Mouse (Mus musculus): Measurements from ENCODE around the gene Nono. TPM values are rescaled to one million over a fixed set of nuclear protein-coding genes. Genes with fewer than 3 reads are reported as not detected.

The Nono gene
- polyA plus RNA-seq (2016; fragmentation: Nextera tagmentation; extraction: Ambion mirVana), result 502 and 525 TPM in 2 replicates

DNA sequence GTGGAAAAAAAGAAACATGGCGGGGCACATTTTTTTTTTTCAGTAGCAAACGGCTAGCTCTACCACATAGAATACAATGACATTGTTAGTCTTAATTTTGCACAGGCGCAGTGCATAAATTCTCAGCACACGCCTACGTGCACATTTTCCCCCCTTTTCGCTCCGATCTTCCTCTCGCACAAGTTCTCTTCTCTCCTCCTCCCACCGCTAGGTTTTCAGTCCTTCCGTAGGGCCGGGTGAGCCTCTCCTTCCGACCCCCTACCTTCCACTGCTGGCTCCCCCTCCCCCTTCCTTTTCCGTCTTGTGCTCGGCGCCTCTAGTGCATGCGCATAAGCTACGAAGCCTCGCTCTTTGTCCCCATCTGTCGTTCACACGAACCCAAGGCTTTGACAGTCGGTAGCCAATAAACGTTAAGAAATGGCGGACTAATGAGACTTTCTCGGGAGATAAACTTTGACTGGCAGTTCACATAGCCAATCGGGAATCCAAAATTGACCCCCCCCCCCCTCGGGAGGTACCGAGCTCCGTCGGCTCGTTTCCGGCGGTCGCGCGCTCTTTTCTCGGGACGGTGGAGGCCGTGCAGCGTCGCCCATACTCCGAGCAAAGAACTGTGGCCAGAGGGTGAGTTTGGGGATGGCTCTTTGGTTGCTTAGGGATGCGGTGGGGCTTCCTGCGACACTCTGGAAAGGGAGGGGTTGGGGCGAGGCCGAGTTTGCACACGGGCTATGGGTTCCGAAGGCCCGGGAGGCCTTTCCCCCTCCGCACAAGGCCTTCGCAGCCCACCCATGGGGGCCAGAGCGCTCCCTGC is at the start of gene Nono:
TSS of gene Nono (plus strand) at position 177 of the 808 bp plus-strand sequence.
- Histone ChIP-seq H3K9me3 (replicated peaks) (no peaks in the 10 kb centered on the region), H3K9ac (peak within 1 kb of the TSS; percentile 80), H3K4me1 (0 out of 2 replicates have a peak, but pooled peaks cover 3% of the 10 kb centered on the region), H3K4me2 (replicated peaks) (peak within 1 kb of the TSS; percentile 51), H3K27me3 (peaks cover 3% of the 10 kb centered on the region; the same call in 1 of the 2 replicates), H3K36me3 (no peaks in the 10 kb centered on the region; the same call in 1 of the 2 replicates), H3K4me3 (peak within 1 kb of the TSS; percentile 58), H3K27ac (peak within 1 kb of the TSS; percentile 93)
- 23% methylated on average over 51 of the region's 51 CpGs for WGBS
- peak; percentile 97 for ATAC-seq (ENCODE audit: low FRiP score)

DNA sequence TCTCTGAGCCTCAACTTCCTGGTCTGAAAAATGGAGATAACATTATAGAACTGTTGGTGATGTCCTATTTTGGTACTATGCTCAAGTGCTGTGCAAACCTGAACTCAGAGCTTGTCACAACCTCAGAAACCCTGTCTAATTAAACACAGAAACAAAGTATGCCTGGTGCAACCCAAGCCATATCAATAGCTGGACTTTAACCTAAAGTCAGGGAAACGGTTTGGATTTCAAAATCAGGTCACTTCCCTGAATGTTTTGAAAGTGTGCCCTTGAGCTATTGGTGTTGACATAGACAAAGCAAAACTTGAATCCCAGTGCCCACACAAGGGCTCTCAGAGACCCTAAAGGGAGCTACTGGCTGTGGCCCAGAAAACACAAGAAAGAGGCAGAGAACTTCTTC is 49.4 kb upstream of the Nono start:
- no peak overlapping the region for H3K4me2 ChIP-seq (replicated peaks)
- H3K4me1 ChIP-seq, result no peaks in the 10 kb centered on the region
- no peaks in the 10 kb centered on the region for H3K36me3 ChIP-seq
- H3K4me3 ChIP-seq, result no peak overlapping the region
- peaks cover 42% of the 10 kb centered on the region for H3K27me3 ChIP-seq
- no peak overlapping the region for H3K9ac ChIP-seq
- WGBS, result 52% methylated on average over 1 of the region's 1 CpGs
- no peak overlapping the region for H3K27ac ChIP-seq
- no peaks in the 10 kb centered on the region for H3K9me3 ChIP-seq (replicated peaks)
- ATAC-seq (ENCODE audit: low FRiP score), result no peak

DNA sequence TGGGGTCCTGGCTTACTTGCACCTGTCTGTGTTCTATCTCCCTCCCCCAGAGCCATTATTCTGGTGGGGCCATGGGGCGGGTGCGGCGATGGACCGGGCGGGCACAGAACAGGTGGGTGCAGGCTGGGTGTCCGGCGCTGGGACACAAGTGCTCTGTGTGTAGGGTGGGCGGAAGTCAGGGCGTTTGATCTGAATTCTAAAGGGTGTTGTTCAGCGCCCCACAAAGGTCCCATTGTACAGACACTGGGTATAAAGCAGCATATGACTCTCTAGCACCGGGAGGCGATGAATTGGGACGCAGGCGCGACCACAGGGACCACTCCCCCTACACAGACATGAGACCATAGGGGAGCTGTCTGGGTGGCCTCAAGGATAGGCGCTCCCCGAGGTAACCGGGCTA is 45.7 kb upstream of the Nono start:
- Histone ChIP-seq H3K27me3 (peaks cover 71% of the 10 kb centered on the region), H3K9me3 (replicated peaks) (no peaks in the 10 kb centered on the region), H3K9ac (no peak overlapping the region), H3K4me2 (replicated peaks) (no peak overlapping the region), H3K27ac (no peak overlapping the region), H3K36me3 (no peaks in the 10 kb centered on the region), H3K4me1 (no peaks in the 10 kb centered on the region), H3K4me3 (no peak overlapping the region)
- ATAC-seq (ENCODE audit: low FRiP score), result 0 out of 2 replicates have a peak, but pooled peaks have one; percentile 32
- 25% methylated on average over 18 of the region's 18 CpGs for WGBS

DNA sequence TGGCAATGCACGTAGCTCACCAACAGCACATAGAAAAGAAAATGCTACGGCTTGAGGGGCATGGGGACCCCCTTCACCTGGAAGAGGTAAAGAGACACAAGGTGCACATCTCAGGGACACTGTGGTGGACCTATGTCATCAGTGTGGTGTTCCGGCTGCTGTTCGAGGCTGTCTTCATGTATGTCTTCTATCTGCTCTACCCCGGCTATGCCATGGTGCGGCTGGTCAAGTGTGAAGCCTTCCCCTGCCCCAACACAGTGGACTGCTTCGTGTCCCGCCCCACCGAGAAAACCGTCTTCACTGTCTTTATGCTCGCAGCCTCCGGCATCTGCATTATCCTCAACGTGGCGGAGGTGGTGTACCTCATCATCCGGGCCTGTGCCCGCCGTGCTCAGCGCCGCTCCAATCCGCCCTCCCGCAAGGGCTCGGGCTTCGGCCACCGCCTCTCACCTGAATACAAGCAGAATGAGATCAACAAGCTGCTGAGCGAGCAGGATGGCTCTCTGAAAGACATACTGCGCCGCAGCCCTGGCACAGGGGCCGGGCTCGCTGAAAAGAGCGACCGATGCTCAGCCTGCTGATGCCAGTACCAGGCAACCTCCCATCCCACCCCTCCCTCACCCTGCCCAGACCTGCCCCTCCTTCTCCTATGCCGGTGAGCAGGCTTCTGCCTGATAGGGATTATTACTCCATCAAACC is 44.5 kb upstream of the Nono start:
- no peaks in the 10 kb centered on the region for H3K4me1 ChIP-seq
- H3K27me3 ChIP-seq, result peaks cover 69% of the 10 kb centered on the region
- H3K36me3 ChIP-seq, result no peaks in the 10 kb centered on the region
- 21% methylated on average over 32 of the region's 32 CpGs for WGBS
- peak overlapping the region; percentile 30 for H3K4me3 ChIP-seq
- H3K9me3 ChIP-seq (replicated peaks), result no peaks in the 10 kb centered on the region
- 0 out of 2 replicates have a peak overlapping the region, but pooled peaks have one; percentile 18 for H3K9ac ChIP-seq
- H3K27ac ChIP-seq, result no peak overlapping the region
- H3K4me2 ChIP-seq (replicated peaks), result peak overlapping the region; percentile 50
- peak; percentile 50; the same call in 1 of the 2 replicates for ATAC-seq (ENCODE audit: low FRiP score)

DNA sequence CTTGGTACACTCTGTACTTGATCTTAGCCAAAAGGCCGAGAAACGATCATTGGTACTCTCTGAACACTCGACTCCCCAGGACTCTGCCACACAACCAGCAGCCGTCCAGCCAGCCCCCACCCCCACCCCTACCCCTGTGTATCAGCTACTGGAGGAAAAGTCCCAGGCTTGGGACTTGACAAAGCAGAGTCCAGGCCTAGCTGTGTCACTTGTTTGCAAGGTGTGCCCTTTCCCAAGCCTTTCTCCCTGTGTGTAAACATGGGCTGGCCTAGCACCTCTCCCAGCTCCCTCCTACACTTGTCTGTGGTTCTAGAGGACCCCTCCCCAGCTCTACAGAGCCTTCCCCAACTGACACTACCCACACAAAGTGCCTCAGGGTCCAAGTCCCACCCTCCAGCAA is 42.9 kb upstream of the Nono start:
- no peak for ATAC-seq (ENCODE audit: low FRiP score)
- H3K9ac ChIP-seq, result no peak overlapping the region
- 42% methylated on average over 4 of the region's 4 CpGs for WGBS
- no peaks in the 10 kb centered on the region for H3K4me1 ChIP-seq
- H3K4me3 ChIP-seq, result no peak overlapping the region
- no peak overlapping the region for H3K27ac ChIP-seq
- no peak overlapping the region for H3K4me2 ChIP-seq (replicated peaks)
- no peaks in the 10 kb centered on the region for H3K9me3 ChIP-seq (replicated peaks)
- no peaks in the 10 kb centered on the region for H3K36me3 ChIP-seq
- peaks cover 63% of the 10 kb centered on the region for H3K27me3 ChIP-seq

DNA sequence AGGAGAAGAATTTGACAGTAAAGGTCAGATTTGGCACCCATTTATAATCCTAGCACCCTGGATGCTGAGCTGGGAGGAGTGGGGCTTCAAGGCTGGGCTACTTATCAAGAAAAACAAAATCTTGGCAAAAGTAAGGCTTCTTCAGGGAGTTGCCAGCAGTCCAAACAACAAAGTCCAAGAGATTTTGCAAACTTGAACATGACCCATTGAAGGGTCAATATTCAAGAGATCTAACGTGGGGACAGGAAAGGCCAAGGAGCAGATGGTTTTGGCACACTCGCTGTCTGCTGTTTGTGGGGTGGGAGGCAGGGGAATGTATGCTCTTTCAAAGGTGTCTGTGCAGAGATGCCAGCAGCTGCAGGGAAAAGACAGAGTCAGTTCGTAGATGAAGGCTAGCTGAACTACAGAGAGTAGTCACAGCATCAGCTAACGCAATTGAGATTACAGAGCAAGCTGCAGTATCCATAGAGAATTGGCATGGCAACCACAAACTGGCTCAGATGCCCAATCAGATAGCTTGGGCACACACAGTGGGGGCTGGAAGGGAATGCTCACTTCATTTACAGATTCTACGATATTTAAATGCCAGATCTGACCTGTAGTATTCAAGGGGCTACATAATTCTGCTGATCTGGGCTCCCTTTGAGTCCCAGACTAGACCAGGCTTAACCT is 40.1 kb upstream of the Nono start:
- H3K27ac ChIP-seq, result no peak overlapping the region
- no peaks in the 10 kb centered on the region for H3K9me3 ChIP-seq (replicated peaks)
- H3K36me3 ChIP-seq, result no peaks in the 10 kb centered on the region
- ATAC-seq (ENCODE audit: low FRiP score), result no peak
- H3K4me2 ChIP-seq (replicated peaks), result no peak overlapping the region
- peaks cover 37% of the 10 kb centered on the region for H3K27me3 ChIP-seq
- no peak overlapping the region for H3K9ac ChIP-seq
- no peaks in the 10 kb centered on the region for H3K4me1 ChIP-seq
- H3K4me3 ChIP-seq, result no peak overlapping the region
- 75% methylated on average over 5 of the region's 5 CpGs for WGBS

DNA sequence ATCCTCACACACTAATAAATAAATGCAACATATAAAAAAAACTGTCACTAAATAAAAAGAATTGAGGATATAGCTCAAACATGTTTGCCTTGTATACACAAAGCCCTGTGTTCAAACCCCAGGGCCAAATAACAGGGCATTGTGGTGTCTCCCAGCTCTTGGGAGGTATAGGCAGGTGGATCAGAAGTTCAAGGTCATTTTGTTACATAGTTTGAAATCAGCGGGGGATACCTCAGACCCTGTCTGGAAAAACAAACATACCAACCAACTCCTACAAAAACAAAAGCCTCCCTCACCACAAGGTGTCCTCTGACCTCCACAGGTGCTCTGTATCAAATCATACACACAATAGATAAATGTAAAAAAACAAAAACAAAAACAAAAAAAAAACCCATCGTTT is 34.8 kb upstream of the Nono start:
- Histone ChIP-seq H3K9ac (no peak overlapping the region), H3K4me3 (no peak overlapping the region), H3K9me3 (replicated peaks) (no peaks in the 10 kb centered on the region), H3K4me1 (no peaks in the 10 kb centered on the region), H3K27ac (no peak overlapping the region), H3K4me2 (replicated peaks) (no peak overlapping the region), H3K36me3 (no peaks in the 10 kb centered on the region), H3K27me3 (peaks cover 24% of the 10 kb centered on the region)
- whole genome bisulfite sequencing, result 55% methylated on average over 2 of the region's 2 CpGs
- ATAC-seq (ENCODE audit: low FRiP score), result no peak

DNA sequence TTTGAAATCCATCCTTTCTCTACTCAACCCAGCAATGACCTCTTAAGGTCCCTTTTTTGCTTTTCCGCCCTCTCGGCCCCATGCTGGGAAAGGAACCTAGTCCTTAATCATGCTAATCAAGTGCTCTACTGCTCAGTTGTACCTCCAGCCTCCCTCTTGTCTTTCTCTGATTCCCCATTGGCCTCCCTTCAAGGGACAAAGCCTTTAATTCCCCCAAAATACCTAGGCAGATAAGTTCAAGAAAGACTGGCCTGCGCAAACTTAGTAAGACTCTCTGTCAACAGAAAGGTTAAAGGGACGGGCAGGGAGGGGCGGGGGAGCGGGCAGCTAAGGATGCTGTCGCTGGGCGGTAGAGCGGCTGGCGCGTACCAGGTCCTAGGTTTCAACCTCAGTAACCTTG is 32.7 kb upstream of the Nono start:
- H3K9me3 ChIP-seq (replicated peaks), result no peaks in the 10 kb centered on the region
- H3K4me3 ChIP-seq, result no peak overlapping the region
- no peak for ATAC-seq (ENCODE audit: low FRiP score)
- no peaks in the 10 kb centered on the region for H3K4me1 ChIP-seq
- no peak overlapping the region for H3K27ac ChIP-seq
- H3K36me3 ChIP-seq, result no peaks in the 10 kb centered on the region
- H3K27me3 ChIP-seq, result peaks cover 28% of the 10 kb centered on the region
- H3K4me2 ChIP-seq (replicated peaks), result 0 out of 2 replicates have a peak overlapping the region, but pooled peaks have one; percentile 1
- WGBS, result 22% methylated on average over 11 of the region's 11 CpGs
- H3K9ac ChIP-seq, result no peak overlapping the region

DNA sequence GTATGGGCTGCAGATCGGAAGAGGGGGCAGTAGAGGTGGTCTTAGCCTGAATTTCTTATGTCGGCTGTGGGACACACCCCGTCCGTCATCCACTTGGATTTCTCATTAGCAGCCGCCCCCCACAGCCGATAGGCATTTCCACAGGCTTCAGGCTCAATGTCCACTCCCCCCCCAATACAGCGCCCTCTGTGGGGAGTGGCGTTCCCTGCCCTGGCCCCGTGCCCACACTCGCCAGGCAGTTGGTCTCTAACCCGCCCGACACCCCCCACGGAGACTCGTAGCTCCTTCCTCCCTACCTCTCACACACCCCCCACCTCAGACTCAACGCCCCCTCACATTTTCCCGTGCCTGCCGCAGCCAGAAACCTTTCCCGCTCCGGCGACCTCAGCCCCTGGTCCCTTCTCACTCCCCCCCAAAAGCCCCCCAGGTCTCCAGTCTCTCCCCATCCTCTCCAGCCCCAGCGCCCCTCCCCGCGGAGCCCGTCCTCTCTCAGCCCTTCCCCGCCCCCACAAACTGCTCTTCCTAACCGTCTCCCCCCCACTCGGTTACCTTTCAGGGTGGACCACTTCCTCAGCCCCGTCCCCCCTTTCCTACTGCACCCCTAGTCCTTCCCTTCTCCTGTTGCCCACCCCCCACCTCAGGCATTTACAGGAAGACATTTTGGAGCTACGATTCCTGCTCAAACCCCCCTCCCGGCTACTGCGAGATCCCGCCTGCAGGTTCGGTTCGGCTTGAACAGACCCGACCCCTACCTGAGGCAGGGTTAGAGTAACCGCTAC is 10.0 kb upstream of the Nono start:
- H3K9ac ChIP-seq, result peak overlapping the region; percentile 67
- peak overlapping the region; percentile 72 for H3K27ac ChIP-seq
- H3K27me3 ChIP-seq, result peaks cover 7% of the 10 kb centered on the region; the same call in 1 of the 2 replicates
- peak overlapping the region; percentile 54 for H3K4me3 ChIP-seq
- WGBS, result 28% methylated on average over 34 of the region's 36 CpGs
- peaks cover 10% of the 10 kb centered on the region for H3K36me3 ChIP-seq
- H3K4me2 ChIP-seq (replicated peaks), result peak overlapping the region; percentile 57
- peak; percentile 27 for ATAC-seq (ENCODE audit: low FRiP score)
- H3K9me3 ChIP-seq (replicated peaks), result no peaks in the 10 kb centered on the region
- H3K4me1 ChIP-seq, result peaks cover 9% of the 10 kb centered on the region

DNA sequence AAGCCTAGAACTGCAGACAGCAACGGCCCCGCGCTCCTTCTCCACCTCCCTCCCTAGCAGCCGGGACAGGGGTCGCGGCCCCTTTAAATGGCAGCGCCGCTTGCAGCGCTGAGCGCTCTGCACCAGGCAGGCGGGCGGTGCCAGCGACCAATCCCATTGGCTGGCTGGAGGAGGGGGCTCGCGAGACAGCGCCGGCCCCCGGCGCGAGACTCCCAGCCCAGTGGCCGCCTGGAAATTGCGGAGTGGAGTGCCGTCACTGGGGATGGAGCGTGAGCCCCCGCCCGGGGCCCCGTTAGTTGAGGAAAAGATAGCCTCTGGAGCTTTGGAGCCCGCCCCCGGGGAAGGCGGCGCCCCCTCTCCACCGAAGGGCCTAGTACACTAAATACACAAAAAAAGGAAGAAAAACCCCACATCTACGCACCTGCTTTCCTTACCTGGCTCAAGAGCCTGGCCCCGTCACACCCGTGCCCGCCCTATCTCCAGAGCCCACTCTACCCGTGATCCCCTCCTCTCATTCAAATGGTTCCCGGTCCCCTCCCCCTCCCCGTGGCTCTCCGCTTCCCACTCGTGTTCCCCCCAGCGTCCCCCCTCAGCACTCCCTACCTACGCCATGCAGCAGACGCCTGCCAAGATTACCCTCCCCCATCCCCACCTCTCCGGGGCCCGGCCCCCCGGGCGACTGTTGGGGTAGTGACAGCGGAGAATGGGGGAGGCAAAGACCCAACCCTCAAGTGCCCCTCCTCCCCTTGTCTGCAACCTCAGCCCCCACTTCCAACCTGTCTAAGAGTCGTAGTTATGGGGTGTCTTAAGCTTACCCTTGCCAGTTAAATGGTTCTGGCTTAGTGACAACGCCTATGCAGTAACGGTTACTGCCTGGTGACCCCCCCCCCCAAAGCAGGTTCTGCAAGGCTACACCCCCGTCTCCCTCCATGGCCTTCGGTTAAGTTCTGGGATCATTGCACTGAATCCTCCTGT is 9.1 kb upstream of the Nono start:
- peak overlapping the region; percentile 67 for H3K9ac ChIP-seq
- H3K27me3 ChIP-seq, result peaks cover 7% of the 10 kb centered on the region; the same call in 1 of the 2 replicates
- H3K36me3 ChIP-seq, result peaks cover 7% of the 10 kb centered on the region; the same call in 1 of the 2 replicates
- ATAC-seq (ENCODE audit: low FRiP score), result peak; percentile 96
- WGBS, result 22% methylated on average over 49 of the region's 54 CpGs
- peak overlapping the region; percentile 54 for H3K4me3 ChIP-seq
- H3K9me3 ChIP-seq (replicated peaks), result no peaks in the 10 kb centered on the region
- H3K4me1 ChIP-seq, result peaks cover 9% of the 10 kb centered on the region
- peak overlapping the region; percentile 72 for H3K27ac ChIP-seq
- peak overlapping the region; percentile 57 for H3K4me2 ChIP-seq (replicated peaks)
